ENCODE assay signal across 9 mouse cellular contexts in genomic region chr9:106600546-106600945, GRCm38 (mm10). TPM values are rescaled to one million over a fixed set of nuclear protein-coding genes. Genes with fewer than 3 reads are reported as not detected.
DNase-seq lines count a peak whose midpoint lies in the region; ATAC-seq and TF ChIP-seq lines count a peak whose summit lies in the region.
"Had no signal": no experiment of that assay in that cellular context is flagged by ENCODE, and none has a peak within 500 bp of the region (broad histone marks: within the 10 kb centered on the region; RNA-seq: fewer than 3 reads in every experiment).

No protein-coding gene starts in this region.

- H3K27me3 ChIP-seq in lung, postnatal 0 days (replicated peaks; ENCODE audit: insufficient read depth, low read length), result no peaks in the 10 kb centered on the region
- no peaks in the 10 kb centered on the region for H3K27me3 ChIP-seq in stomach, postnatal 0 days (ENCODE audit: control insufficient read depth, insufficient read depth, low read length)
- H3K27me3 ChIP-seq: limb, embryonic 15.5 days had no signal

- TF ChIP-seq CTCF in lung, postnatal 0 days (IDR thresholded peaks at IDR 0.05), result peak; percentile 75
- peak; percentile 80 for TF ChIP-seq CTCF in stomach, postnatal 0 days (IDR thresholded peaks at IDR 0.05; ENCODE audit: low read depth)

- intact Hi-C loops in gastrocnemius, postnatal 36 days (cut with DNase I), result no loop called here

- H3K9ac ChIP-seq in lung, postnatal 0 days (replicated peaks; ENCODE audit: low read depth), result no peak overlapping the region
- no peak overlapping the region for H3K9ac ChIP-seq in stomach, postnatal 0 days (ENCODE audit: low read length)
- H3K9ac ChIP-seq: limb, embryonic 15.5 days had no signal

- H3K4me1 ChIP-seq in lung, postnatal 0 days (ENCODE audit: insufficient read depth, low read depth, low read length), result no peaks in the 10 kb centered on the region
- H3K4me1 ChIP-seq in stomach, postnatal 0 days (replicated peaks; ENCODE audit: control insufficient read depth, insufficient read depth), result no peaks in the 10 kb centered on the region
- H3K4me1 ChIP-seq: limb, embryonic 15.5 days had no signal

- WGBS in lung, postnatal 0 days, result 26% methylated on average over 8 of the region's 8 CpGs
- 23% methylated on average over 8 of the region's 8 CpGs for WGBS in stomach, postnatal 0 days

- H3K4me2 ChIP-seq in lung, postnatal 0 days (replicated peaks; ENCODE audit: low read depth, low read length), result no peak overlapping the region
- no peak overlapping the region for H3K4me2 ChIP-seq in stomach, postnatal 0 days (replicated peaks; ENCODE audit: low read depth)
- H3K4me2 ChIP-seq: limb, embryonic 15.5 days had no signal

- no peak overlapping the region for H3K4me3 ChIP-seq in lung, postnatal 0 days (ENCODE audit: low read depth, low read length)
- H3K4me3 ChIP-seq in stomach, postnatal 0 days (ENCODE audit: low read depth, low read length), result no peak overlapping the region
- H3K4me3 ChIP-seq: limb, embryonic 15.5 days had no signal

- no peaks in the 10 kb centered on the region for H3K36me3 ChIP-seq in lung, postnatal 0 days (ENCODE audit: insufficient read depth, low read length)
- H3K36me3 ChIP-seq in stomach, postnatal 0 days (ENCODE audit: control insufficient read depth, insufficient read depth, low read length), result no peaks in the 10 kb centered on the region
- H3K36me3 ChIP-seq: limb, embryonic 15.5 days had no signal

- no peak for TF ChIP-seq EP300 in lung, postnatal 0 days (IDR thresholded peaks at IDR 0.05)
- TF ChIP-seq EP300 in stomach, postnatal 0 days (optimal IDR thresholded peaks at IDR 0.05), result no peak

- peak; percentile 4 for DNase-seq in gastrocnemius, adult 18-20 months (ENCODE audit: low spot score)
- no peak for DNase-seq in gastrocnemius, postnatal 36 days
- DNase-seq in urinary bladder, postnatal 25 days (ENCODE audit: low spot score), result peak; percentile 26
- DNase-seq in urinary bladder, adult 2 months (ENCODE audit: low spot score), result no peak
- DNase-seq in cerebellum, postnatal 10 days, result peak; percentile 80 to 84
- DNase-seq in kidney, postnatal 10 days, result peak; percentile 63
- peak; percentile 58 for DNase-seq in lung, postnatal 0 days (ENCODE audit: low spot score)
- DNase-seq in stomach, postnatal 0 days (ENCODE audit: low spot score), result peak; percentile 57

- no peaks in the 10 kb centered on the region for H3K9me3 ChIP-seq in lung, postnatal 0 days (ENCODE audit: low read length)
- no peaks in the 10 kb centered on the region for H3K9me3 ChIP-seq in stomach, postnatal 0 days (ENCODE audit: control insufficient read depth, low read length)
- H3K9me3 ChIP-seq: limb, embryonic 15.5 days had no signal

- ATAC-seq in lung, postnatal 0 days, result no peak
- no peak for ATAC-seq in stomach, postnatal 0 days (ENCODE audit: low FRiP score, low TSS enrichment)

- no peak overlapping the region for H3K27ac ChIP-seq in lung, postnatal 0 days (ENCODE audit: low read length)
- no peak overlapping the region for H3K27ac ChIP-seq in stomach, postnatal 0 days (replicated peaks)
- H3K27ac ChIP-seq: limb, embryonic 15.5 days had no signal

RNA-seq across cellular contexts. Expression of gene Iqcf6, which starts 25.8 kb away (rescaled TPM):
- total RNA-seq in gastrocnemius, adult 18-20 months (2021), result not detected
- total RNA-seq in gastrocnemius, postnatal 36 days (2021), result not detected
- not detected in 2 replicates for polyA plus RNA-seq in urinary bladder, adult 2 months (2012; rRNA removed)
- not detected in 2 replicates for polyA plus RNA-seq in lung, postnatal 0 days (2015; fragmentation: Nextera tagmentation; extraction: Ambion mirVana)
- not detected in 2 replicates for polyA plus RNA-seq in stomach, postnatal 0 days (2015; fragmentation: Nextera tagmentation; extraction: Ambion mirVana)
- polyA plus RNA-seq: limb, embryonic 15.5 days had no signal

RNA-seq across cellular contexts. Expression of gene Iqcf4, which starts 29.8 kb away (rescaled TPM):
- not detected for total RNA-seq in gastrocnemius, adult 18-20 months (2021)
- total RNA-seq in gastrocnemius, postnatal 36 days (2021), result not detected
- polyA plus RNA-seq in urinary bladder, adult 2 months (2012; rRNA removed), result not detected in 2 replicates
- polyA plus RNA-seq in lung, postnatal 0 days (2015; fragmentation: Nextera tagmentation; extraction: Ambion mirVana), result not detected in 2 replicates
- not detected in 2 replicates for polyA plus RNA-seq in stomach, postnatal 0 days (2015; fragmentation: Nextera tagmentation; extraction: Ambion mirVana)
- polyA plus RNA-seq: limb, embryonic 15.5 days had no signal

RNA-seq across cellular contexts. Expression of gene Iqcf3, which starts 39.1 kb away (rescaled TPM):
- not detected for total RNA-seq in gastrocnemius, adult 18-20 months (2021)
- not detected for total RNA-seq in gastrocnemius, postnatal 36 days (2021)
- not detected in 2 replicates for polyA plus RNA-seq in urinary bladder, adult 2 months (2012; rRNA removed)
- not detected in 2 replicates for polyA plus RNA-seq in lung, postnatal 0 days (2015; fragmentation: Nextera tagmentation; extraction: Ambion mirVana)
- polyA plus RNA-seq in stomach, postnatal 0 days (2015; fragmentation: Nextera tagmentation; extraction: Ambion mirVana), result not detected in 2 replicates
- polyA plus RNA-seq: limb, embryonic 15.5 days had no signal

RNA-seq across cellular contexts. Expression of gene Grm2, which starts 55.3 kb away (rescaled TPM):
- not detected for total RNA-seq in gastrocnemius, adult 18-20 months (2021)
- total RNA-seq in gastrocnemius, postnatal 36 days (2021), result not detected
- not detected in 2 replicates for polyA plus RNA-seq in urinary bladder, adult 2 months (2012; rRNA removed)
- polyA plus RNA-seq in lung, postnatal 0 days (2015; fragmentation: Nextera tagmentation; extraction: Ambion mirVana), result not detected in 2 replicates
- 0.11 TPM in 1 of 2 replicates, not detected in the other for polyA plus RNA-seq in stomach, postnatal 0 days (2015; fragmentation: Nextera tagmentation; extraction: Ambion mirVana)

Comparison
In these comparisons a context has a peak if more than half of its experiments do, and no peak if none do; other contexts are left out.
1. DNase-seq: peak in gastrocnemius, adult 18-20 months (single experiment), urinary bladder, postnatal 25 days (single experiment), cerebellum, postnatal 10 days (2 of 2), kidney, postnatal 10 days (single experiment), lung, postnatal 0 days (single experiment) and stomach, postnatal 0 days (single experiment); none in gastrocnemius, postnatal 36 days (0 of 2) and urinary bladder, adult 2 months (single experiment).